Mouse (Mus musculus): ENCODE results near the gene Irf6.

DNA sequence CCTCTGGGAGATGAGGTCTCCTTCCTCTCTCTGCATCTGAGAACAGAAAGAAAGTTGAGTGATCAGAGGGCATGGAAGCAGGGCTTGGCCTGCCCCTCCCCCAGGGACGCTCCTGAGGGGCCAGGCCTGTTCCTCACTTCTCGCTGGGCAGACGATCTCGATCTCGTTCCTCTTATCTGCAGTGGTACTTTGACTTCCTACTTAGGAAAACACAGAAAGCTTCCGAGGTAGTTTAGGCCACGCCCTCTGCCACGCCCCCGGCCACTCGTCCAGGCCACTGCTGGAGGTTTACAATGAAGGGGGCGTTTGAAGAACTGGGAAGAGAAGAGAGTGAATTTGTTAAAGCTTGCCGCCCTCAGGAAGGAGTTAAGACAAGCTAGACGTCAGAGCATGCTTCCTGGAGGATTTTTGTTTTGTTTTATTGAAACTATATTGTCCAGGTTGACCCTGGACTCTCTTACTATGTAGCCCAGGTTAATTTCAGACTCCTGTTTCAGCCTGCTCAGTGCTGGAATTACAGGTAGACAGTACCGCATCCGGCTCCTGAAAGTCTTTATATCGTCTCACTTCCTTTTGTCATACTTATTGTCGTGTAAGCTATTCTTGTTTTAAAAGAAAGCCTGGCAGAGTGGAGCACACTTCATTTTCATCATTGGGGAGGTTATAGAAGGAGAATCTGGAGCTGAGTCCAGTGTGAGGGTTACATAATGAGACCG lies 7.6 kb downstream of the Irf6 start:
- TF ChIP-seq POLR2A (IDR thresholded peaks at IDR 0.05; ENCODE audit: insufficient read depth, low read length) (no peak), EP300 (IDR thresholded peaks at IDR 0.05; ENCODE audit: insufficient read depth, low read depth, low read length) (no peak)
